Mouse (Mus musculus) myocyte (in vitro differentiated cells): ENCODE results near the gene Acot8.

ENCODE experiments used
- CEBPB ChIP-seq: IDR thresholded peaks from 2 replicates; pipeline ENCODE4 v1.6.1; 2011; ENCODE audit warnings: mild to moderate bottlenecking, moderate library complexity; ENCODE audit not compliant: poor library complexity, insufficient read depth, severe bottlenecking
- E2F4 ChIP-seq: IDR thresholded peaks from one replicate; pipeline ENCODE4 v1.6.1; 2011; ENCODE audit warnings: mild to moderate bottlenecking, control low read depth, moderate library complexity; ENCODE audit not compliant: insufficient read depth
- MAX ChIP-seq: IDR thresholded peaks from one replicate; pipeline ENCODE4 v1.6.1; 2011; ENCODE audit warnings: low read depth, mild to moderate bottlenecking, control low read depth
- MYOD1 ChIP-seq, 3 experiments: IDR thresholded peaks; one replicate each; pipeline ENCODE4 v1.6.1; 2011; ENCODE audit warnings: control low read depth in 2 of 3, low read depth in 2 of 3, mild to moderate bottlenecking in 2 of 3, moderate library complexity in 1 of 3; ENCODE audit not compliant: insufficient read length in 2 of 3, control insufficient read depth in 1 of 3
- MYOG ChIP-seq, 3 experiments: IDR thresholded peaks; one replicate each; pipeline ENCODE4 v1.6.1; 2011; ENCODE audit warnings: control low read depth in 2 of 3, low read depth in 2 of 3, mild to moderate bottlenecking in 2 of 3; ENCODE audit not compliant: insufficient read length in 2 of 3, control insufficient read depth in 1 of 3, insufficient read depth in 1 of 3
- POLR2A ChIP-seq: IDR thresholded peaks from one replicate; pipeline ENCODE4 v1.6.1; 2011; ENCODE audit warnings: low read depth, mild to moderate bottlenecking, control low read depth, moderate library complexity; ENCODE audit not compliant: insufficient read length
- POLR2AphosphoS2 ChIP-seq: IDR thresholded peaks from one replicate; pipeline ENCODE4 v1.6.1; 2011; ENCODE audit warnings: low read depth, control low read depth; ENCODE audit not compliant: insufficient read length
- REST ChIP-seq: IDR thresholded peaks from one replicate; pipeline ENCODE4 v1.6.1; 2011; ENCODE audit warnings: mild to moderate bottlenecking, control low read depth, moderate library complexity; ENCODE audit not compliant: insufficient read depth, insufficient read length
- SRF ChIP-seq: IDR thresholded peaks from one replicate; pipeline ENCODE4 v1.6.1; 2011; ENCODE audit warnings: low read depth; ENCODE audit not compliant: control insufficient read depth, insufficient read length
- TCF12 ChIP-seq: IDR thresholded peaks from one replicate; pipeline ENCODE4 v1.6.1; 2011; ENCODE audit warnings: mild to moderate bottlenecking, control low read depth; ENCODE audit not compliant: poor library complexity, insufficient read depth, severe bottlenecking
- TCF3 ChIP-seq: IDR thresholded peaks from one replicate; pipeline ENCODE4 v1.6.1; 2011; ENCODE audit warnings: low read depth, control low read depth; ENCODE audit not compliant: insufficient read length
- USF1 ChIP-seq: IDR thresholded peaks from one replicate; pipeline ENCODE4 v1.6.1; 2011; ENCODE audit warnings: low read depth, mild to moderate bottlenecking, control low read depth, moderate library complexity

DNA sequence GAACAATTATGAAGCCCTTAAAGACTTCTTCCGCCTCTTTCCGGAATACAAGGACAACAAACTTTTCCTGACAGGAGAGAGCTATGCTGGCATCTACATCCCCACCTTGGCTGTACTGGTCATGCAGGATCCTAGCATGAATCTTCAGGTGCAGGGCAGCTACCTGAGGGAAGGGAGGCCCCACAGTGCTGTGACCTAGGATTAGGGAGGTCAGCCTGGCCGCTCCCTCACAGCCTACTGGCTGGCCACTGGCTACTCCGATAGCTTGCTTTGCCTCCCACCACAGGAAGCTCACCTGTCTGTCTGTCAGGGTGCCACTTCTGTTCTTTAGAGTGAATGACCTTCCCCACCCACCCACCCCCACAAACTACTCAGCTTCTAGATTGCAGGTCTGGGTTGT is 30.5 kb upstream of the Acot8 start:
- no peak for TF ChIP-seq MYOD1 (IDR thresholded peaks at IDR 0.05; ENCODE audit: control insufficient read depth in 1 of 3, insufficient read length in 2 of 3, low read depth in 2 of 3)
- no peak for TF ChIP-seq REST
- TF ChIP-seq MYOG (IDR thresholded peaks at IDR 0.05; ENCODE audit: control insufficient read depth in 1 of 3, insufficient read depth in 1 of 3, insufficient read length in 2 of 3, low read depth in 2 of 3) = no peak
- TF ChIP-seq POLR2A = no peak
- no peak for TF ChIP-seq SRF
- no peak for TF ChIP-seq TCF12
- TF ChIP-seq USF1 = no peak
- TF ChIP-seq E2F4 = no peak
- TF ChIP-seq CEBPB = no peak
- no peak for TF ChIP-seq MAX
- TF ChIP-seq POLR2AphosphoS2 = peak; percentile 68
- no peak for TF ChIP-seq TCF3
